Mouse (Mus musculus) 3134 (cell line): ENCODE results near the gene Adam1a.
"Not testable (repeated sequence)": the region's sequence is repeated elsewhere in the genome, so short reads cannot be mapped to it uniquely, and the experiment has no call there.

Source experiments
- DNase-seq: peaks from one replicate; pipeline ENCODE4 v3.0.0-alpha.2; 2011; ENCODE audit warnings: low spot score; ENCODE audit not compliant: insufficient read length; ENCODE audit errors: extremely low read depth

The Adam1a gene

GRCm38 (mm10) chr5:121566035-121566681 is 20.9 kb upstream of the Adam1a start:
- no peak for DNase-seq

- peak; percentile 49 for DNase-seq
These were observed 19.2 kb upstream of the Adam1a start for GRCm38 (mm10) chr5:121564468-121564895.

DNA sequence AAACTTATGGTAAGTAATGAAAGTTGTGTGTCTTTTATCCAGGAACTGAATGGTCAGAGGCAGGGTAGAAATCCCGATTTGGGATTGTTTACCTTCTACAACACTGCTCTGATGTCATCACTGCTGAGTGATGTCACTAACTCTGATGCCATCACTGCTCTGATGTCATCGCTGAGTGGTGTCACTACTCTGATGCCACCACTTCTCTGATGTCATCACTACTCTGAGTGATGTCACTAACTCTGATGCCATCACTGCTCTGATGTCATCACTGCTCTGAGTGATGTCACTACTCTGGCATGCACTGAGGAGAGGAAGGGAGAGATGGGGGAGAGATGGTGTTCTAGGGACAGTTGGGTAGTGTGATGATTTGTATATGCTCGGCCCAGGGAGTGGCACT is 17.2 kb upstream of the Adam1a start:
- DNase-seq, result no peak

GRCm38 (mm10) chr5:121549196-121549595 is 3.9 kb upstream of the Adam1a start:
- no peak for DNase-seq

DNA sequence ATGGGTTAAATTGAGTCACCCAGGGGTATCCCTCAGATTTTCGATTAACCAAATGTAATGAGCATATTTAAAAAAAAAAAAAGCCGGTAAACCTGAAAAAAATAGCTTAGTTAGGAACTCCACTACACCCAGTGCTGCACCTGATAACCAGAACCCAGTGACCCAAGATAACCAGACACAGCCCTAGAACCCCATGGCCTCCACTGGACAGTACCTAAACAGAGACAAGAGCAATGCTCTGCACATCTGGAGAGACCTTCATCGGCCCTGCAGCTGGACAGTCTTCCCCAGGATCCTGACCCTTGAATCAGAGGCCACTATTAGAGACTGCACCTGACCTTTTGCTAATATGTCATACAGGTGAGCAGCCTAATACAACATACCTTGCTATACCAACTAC is 1.8 kb upstream of the Adam1a start:
- DNase-seq, result no peak

DNA sequence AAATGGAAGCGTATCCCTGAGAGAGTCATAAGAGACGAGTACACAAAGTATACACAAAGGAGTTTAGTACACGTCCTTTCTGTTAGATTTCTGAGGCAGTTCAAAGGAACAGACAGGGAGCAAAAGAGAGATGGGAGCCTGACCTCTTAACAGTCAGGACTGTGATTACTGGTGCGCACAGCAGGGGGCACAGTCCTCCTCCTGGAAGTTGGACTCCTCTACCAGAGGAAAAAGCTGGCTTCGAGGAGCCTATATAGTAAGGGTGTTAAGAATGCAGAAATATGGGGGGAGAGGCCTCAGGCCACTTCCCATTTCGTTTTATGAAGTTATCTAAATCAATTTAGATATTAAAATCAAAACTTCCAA is 1.2 kb upstream of the Adam1a start:
- DNase-seq, result peak; percentile 26

DNA sequence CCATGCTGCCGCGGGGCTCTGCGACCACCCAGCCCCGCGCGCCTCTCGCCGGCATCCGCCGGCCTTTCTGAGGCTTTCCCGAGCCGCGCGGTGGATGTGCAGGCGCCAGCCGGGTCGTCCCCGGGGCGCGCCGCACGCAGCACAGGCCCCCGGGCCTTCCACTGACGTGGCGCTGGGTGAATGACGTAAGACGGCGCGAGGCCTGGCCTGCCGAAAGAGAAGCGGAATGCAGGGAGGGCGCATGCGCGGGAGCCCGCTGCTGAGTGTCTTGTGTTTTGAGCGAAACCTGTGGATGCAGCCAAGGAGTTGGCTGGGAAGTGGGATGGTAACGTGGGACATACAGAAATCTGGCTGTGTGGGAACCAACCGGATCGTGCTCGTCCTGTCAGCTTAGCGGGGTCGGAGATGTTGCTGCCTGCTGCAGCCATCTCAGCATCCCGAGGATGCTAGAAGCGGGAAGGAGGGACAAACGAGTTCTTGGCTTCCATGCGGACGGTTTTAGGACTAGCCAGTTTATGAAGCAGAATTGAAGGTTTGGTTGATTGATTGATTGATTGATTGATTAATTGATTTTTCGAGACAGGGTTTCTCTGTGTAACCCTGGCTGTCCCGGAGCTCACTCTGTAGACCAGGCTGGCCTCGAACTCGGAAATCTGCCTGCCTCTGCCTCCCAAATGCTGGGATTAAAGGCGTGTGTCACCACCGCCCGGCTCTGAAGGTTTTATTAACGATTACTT is 679 bp upstream of the Adam1a start, which contains the start of gene Mapkapk5:
TSS of gene Mapkapk5 (minus strand) at position 113 of the 737 bp plus-strand sequence.
- peak; percentile 90 for DNase-seq

GRCm38 (mm10) chr5:121543370-121543769 is 1.9 kb downstream of the Adam1a start:
- no peak for DNase-seq

GRCm38 (mm10) chr5:121541235-121541634 is 4.0 kb downstream of the Adam1a start:
- no peak for DNase-seq

- no peak for DNase-seq
These were observed 5.2 kb downstream of the Adam1a start for GRCm38 (mm10) chr5:121540066-121540465.

- no peak for DNase-seq
These were observed 7.7 kb downstream of the Adam1a start for GRCm38 (mm10) chr5:121537588-121537987.

GRCm38 (mm10) chr5:121536921-121537555 is 8.2 kb downstream of the Adam1a start:
- no peak for DNase-seq

GRCm38 (mm10) chr5:121535116-121535515 is 10.2 kb downstream of the Adam1a start:
- no peak for DNase-seq

GRCm38 (mm10) chr5:121534521-121534920 is 10.8 kb downstream of the Adam1a start:
- DNase-seq, result no peak

DNA sequence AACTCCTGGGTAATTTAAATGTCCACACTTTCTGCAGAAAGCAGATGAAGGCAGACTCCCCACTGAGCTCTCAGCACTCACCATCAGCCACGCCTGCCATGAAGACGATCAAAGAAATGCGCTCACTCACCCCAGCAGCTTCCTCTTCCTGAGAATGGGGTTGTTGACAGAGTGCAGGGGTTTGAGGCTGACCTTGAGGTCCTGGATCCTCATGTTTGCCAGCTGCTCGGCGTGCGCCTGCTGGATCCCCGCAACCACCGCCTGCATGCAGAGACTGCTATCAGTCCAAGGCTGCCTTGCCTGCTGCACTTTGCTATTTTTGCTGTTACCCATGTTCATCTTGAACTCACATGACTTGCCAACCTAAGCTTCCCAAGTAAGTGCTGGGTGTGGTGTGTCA is 18.3 kb downstream of the Adam1a start:
- DNase-seq, result no peak

DNA sequence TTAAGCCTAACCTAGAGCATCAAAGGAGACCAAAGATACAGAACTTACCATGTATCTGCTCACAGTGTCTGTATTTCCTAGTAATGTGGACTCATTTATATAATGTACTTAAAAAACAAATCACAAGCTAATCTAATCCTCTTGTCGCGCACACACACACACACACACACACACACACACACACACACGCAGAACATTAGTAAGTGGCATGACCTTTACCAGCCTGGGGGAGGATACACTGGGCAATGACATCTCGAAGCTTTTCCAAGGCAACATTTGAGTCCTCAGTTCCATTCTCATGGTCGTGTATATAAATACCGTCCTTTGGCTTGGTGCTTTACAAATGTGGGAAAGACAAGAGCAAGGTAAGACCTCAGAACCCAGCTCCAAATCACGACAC is 18.8 kb downstream of the Adam1a start:
- no peak for DNase-seq

DNA sequence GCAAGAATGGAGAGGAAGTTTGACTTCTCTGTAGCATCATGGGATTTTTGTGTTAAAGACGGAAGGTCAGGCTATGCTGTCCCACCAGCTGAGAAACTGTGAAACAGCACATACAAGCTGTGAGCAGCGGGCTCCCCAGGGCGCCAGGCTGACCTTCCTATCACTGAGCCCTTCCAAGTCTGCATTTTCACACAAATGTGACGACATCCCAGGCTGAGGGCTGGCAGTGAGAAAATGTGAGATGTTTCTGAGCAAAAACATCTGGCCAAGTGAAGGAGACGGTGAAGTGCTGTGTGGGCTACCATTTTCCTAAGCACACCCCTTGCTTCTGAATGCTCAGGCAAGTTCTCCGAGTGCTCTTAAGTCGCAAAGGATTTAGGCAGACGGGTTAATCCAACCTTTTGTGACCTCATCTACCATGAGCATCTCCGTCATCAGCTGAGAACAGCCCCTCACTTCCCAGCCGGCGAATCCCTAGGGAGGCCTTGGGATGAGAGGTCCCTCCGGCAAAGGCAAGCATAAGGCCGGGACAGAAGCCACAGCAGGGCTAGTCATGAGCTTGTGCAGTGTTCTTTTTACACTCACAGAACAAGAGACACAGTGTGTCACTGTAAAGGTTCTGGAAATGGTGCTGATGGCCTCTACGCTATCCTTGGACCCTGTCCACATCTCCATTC is 19.4 kb downstream of the Adam1a start:
- no peak for DNase-seq

DNA sequence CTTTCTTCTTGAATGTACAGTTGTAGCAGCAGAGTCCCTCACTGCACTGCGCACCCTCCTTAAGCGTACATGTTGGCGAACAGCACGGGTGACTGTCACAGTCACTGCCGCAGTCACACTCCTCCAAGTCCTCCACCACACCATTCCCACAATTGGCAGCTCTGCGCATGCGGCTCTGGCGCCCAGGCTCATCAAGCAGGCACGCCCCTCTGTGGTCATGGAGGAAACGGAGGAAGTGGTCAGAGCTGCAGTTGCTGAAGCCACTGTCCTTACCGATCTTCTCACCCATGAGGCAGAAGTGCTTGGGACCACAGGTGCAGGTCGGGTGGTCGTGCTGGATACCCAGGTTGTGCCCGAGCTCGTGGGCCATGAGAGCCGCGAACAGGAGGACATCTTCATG is 25.5 kb downstream of the Adam1a start:
- DNase-seq, result not testable (repeated sequence)

- DNase-seq, result no peak
These were observed 26.3 kb downstream of the Adam1a start for GRCm38 (mm10) chr5:121518983-121519382.

- no peak for DNase-seq
These were observed 35.3 kb downstream of the Adam1a start for GRCm38 (mm10) chr5:121510009-121510408.

DNA sequence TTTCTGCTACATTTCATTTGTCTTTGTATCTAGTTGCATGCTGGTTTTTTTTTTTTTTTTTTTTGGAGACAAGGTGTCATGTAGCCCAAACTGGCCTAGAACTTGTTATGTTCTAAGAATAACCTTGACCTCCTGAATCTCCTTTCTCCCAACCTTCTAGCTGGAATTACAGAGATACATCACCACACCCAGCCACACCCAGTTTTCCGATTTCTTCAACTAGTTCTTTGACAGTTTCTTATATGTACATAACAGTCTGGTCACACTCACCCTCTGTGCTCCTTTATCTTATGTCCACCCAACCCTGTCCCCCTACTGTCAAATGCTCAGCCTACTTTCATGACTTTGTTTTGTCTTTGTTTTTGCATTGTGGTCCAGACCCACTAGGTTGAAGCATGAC is 38.4 kb downstream of the Adam1a start:
- DNase-seq, result no peak
